Mouse (Mus musculus) kidney, embryonic 16.5 days (tissue): ENCODE data around the gene Ubp1. TPM values are rescaled to one million over a fixed set of nuclear protein-coding genes. Genes with fewer than 3 reads are reported as not detected.

Source experiments
- ATAC-seq: fragments of 200-750 bp; cut with Nextera tagmentation; 2 replicates; pipeline ENCODE4 v1.8.0; 2017; ENCODE audit warnings: moderate TSS enrichment; ENCODE audit not compliant: low FRiP score, low TSS enrichment
- H3K27ac ChIP-seq: fragments of 300-500 bp; sonication (generic); 2 replicates; pipeline ENCODE4 v1.5.1; 2014; ENCODE audit warnings: low read length
- H3K27me3 ChIP-seq: fragments of 300-500 bp; sonication (generic); 2 replicates; pipeline ENCODE4 v1.6.1; 2014; ENCODE audit warnings: low read length, control low read depth, mixed read lengths; ENCODE audit not compliant: insufficient read depth
- H3K36me3 ChIP-seq: fragments of 300-500 bp; sonication (generic); 2 replicates; pipeline ENCODE4 v1.6.1; 2014; ENCODE audit warnings: low read length, control low read depth, mixed read lengths; ENCODE audit not compliant: insufficient read depth
- H3K4me1 ChIP-seq: fragments of 300-500 bp; sonication (generic); 2 replicates; pipeline ENCODE4 v1.6.1; 2014; ENCODE audit warnings: low read length, control low read depth, mixed read lengths; ENCODE audit not compliant: insufficient read depth
- H3K4me2 ChIP-seq: fragments of 300-500 bp; sonication (generic); replicated peaks from 2 replicates; pipeline ENCODE4 v1.6.1; 2014; ENCODE audit warnings: low read depth, low read length
- H3K4me3 ChIP-seq: fragments of 300-500 bp; sonication (generic); 2 replicates; pipeline ENCODE4 v1.5.1; 2014; ENCODE audit warnings: mild to moderate bottlenecking, low read length
- H3K9ac ChIP-seq: fragments of 300-500 bp; sonication (generic); replicated peaks from 2 replicates; pipeline ENCODE4 v1.6.1; 2014; ENCODE audit warnings: low read length
- H3K9me3 ChIP-seq: fragments of 300-500 bp; sonication (generic); 2 replicates; pipeline ENCODE4 v1.6.1; 2016; ENCODE audit warnings: low read length, control low read depth
- WGBS: fragments of 180-500 bp; shearing (Covaris S2); extraction: QIAGEN DNeasy Blood & Tissue Kit; methylation state at CpG from one replicate; pipeline ENCODE4 v1.1.7; 2014; 5-methylcytosine and 5-hydroxymethylcytosine counted together
- polyA plus RNA-seq: library from polyadenylated mRNA; unstranded; fragments of >200 nt; fragmentation: Nextera tagmentation; extraction: Ambion mirVana; gene quantifications from 2 replicates; pipeline ENCODE4 v1.2.1, GENCODE M21; 2015

Ubp1 gene
- polyA plus RNA-seq, 1 experiment from 2014 or later: 35.4 TPM

GRCm38 (mm10) chr9:114006801-114007200, 76.1 kb downstream of the Ubp1 start:
- 60% methylated on average over 9 of the region's 9 CpGs for WGBS
- ATAC-seq: no peak; the same call in 1 of the 2 replicates

GRCm38 (mm10) chr9:114007850-114008350, 77.2 kb downstream of the Ubp1 start:
- no peak overlapping the region for H3K9ac ChIP-seq
- H3K27me3 ChIP-seq: no peaks in the 10 kb centered on the region
- H3K4me3 ChIP-seq: no peak overlapping the region
- no peaks in the 10 kb centered on the region for H3K9me3 ChIP-seq
- H3K4me1 ChIP-seq: no peaks in the 10 kb centered on the region
- H3K27ac ChIP-seq: no peak overlapping the region
- 87% methylated on average over 9 of the region's 9 CpGs for WGBS
- H3K4me2 ChIP-seq: no peak overlapping the region
- no peaks in the 10 kb centered on the region for H3K36me3 ChIP-seq
- no peak for ATAC-seq

More at GRCm38 (mm10) chr9:114006801-114007200, 76.1 kb downstream of the Ubp1 start:
- H3K9ac ChIP-seq: no peak overlapping the region
- no peaks in the 10 kb centered on the region for H3K4me1 ChIP-seq
- H3K4me3 ChIP-seq: no peak overlapping the region
- no peak overlapping the region for H3K27ac ChIP-seq
- no peaks in the 10 kb centered on the region for H3K36me3 ChIP-seq
- H3K4me2 ChIP-seq: no peak overlapping the region
- H3K9me3 ChIP-seq: no peaks in the 10 kb centered on the region
- no peaks in the 10 kb centered on the region for H3K27me3 ChIP-seq

- ATAC-seq: no peak
- Histone ChIP-seq H3K4me2 (no peak overlapping the region), H3K9me3 (no peaks in the 10 kb centered on the region), H3K27me3 (no peaks in the 10 kb centered on the region), H3K4me3 (no peak overlapping the region), H3K36me3 (no peaks in the 10 kb centered on the region), H3K9ac (no peak overlapping the region), H3K4me1 (no peaks in the 10 kb centered on the region), H3K27ac (no peak overlapping the region)
- WGBS: 61% methylated on average over 5 of the region's 5 CpGs
These were observed 78.8 kb downstream of the Ubp1 start for GRCm38 (mm10) chr9:114009526-114009925.

DNA sequence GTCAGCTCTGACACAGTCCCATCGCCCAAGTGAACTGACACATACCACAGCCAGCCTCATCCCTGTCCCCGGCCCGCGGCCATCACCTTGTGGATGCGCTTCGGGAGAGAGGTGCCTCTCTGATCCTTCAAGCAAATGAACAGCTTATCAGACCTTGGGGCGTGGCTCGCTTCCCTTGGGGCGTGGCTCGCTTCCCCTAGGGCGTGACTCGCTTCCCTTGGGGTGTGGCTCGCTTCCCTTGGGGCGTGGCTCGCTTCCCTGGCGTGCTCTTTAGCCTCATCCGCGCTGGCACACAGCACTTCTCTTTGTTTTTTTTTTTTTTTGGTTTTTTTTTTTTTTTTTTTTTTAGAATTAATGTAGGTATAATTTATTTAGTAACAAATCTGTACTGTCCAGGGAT, 80.5 kb downstream of the Ubp1 start:
- no peak overlapping the region for H3K9ac ChIP-seq
- H3K9me3 ChIP-seq: no peaks in the 10 kb centered on the region
- no peaks in the 10 kb centered on the region for H3K36me3 ChIP-seq
- H3K27me3 ChIP-seq: no peaks in the 10 kb centered on the region
- no peaks in the 10 kb centered on the region for H3K4me1 ChIP-seq
- 70% methylated on average over 18 of the region's 18 CpGs for WGBS
- no peak for ATAC-seq
- no peak overlapping the region for H3K4me2 ChIP-seq
- no peak overlapping the region for H3K4me3 ChIP-seq
- no peak overlapping the region for H3K27ac ChIP-seq

DNA sequence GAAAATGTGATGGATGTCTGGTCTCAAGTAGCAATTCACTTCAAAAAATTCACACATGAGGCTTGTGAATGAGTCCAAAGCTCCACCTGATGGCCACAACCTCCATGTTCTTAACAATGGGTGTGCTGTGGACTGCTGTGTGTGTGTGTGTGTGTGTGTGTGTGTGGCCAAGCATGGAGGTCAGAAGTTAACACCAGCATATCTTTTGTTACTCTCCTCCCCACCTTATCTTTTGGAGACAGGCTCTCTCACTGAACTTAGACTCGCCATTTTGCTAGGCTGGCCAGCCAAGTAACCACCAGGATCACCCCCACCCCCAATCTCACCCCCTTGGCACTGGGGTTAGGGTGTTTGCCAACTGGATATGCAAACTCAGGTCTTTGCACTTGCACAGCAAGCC, 83.3 kb downstream of the Ubp1 start:
- Histone ChIP-seq H3K4me1 (no peaks in the 10 kb centered on the region), H3K36me3 (no peaks in the 10 kb centered on the region), H3K4me2 (no peak overlapping the region), H3K4me3 (no peak overlapping the region), H3K27ac (no peak overlapping the region), H3K27me3 (no peaks in the 10 kb centered on the region), H3K9ac (no peak overlapping the region), H3K9me3 (0 out of 2 replicates have a peak, but pooled peaks cover 2% of the 10 kb centered on the region)
- WGBS: 86% methylated on average over 1 of the region's 1 CpGs
- ATAC-seq: no peak

- Histone ChIP-seq H3K36me3 (no peaks in the 10 kb centered on the region), H3K27me3 (no peaks in the 10 kb centered on the region), H3K27ac (no peak overlapping the region), H3K9ac (no peak overlapping the region), H3K4me3 (no peak overlapping the region), H3K4me2 (no peak overlapping the region), H3K9me3 (0 out of 2 replicates have a peak, but pooled peaks cover 2% of the 10 kb centered on the region), H3K4me1 (no peaks in the 10 kb centered on the region)
- 88% methylated on average over 4 of the region's 4 CpGs for WGBS
- no peak for ATAC-seq
These were observed 85.0 kb downstream of the Ubp1 start for GRCm38 (mm10) chr9:114015724-114016123.

- H3K4me1 ChIP-seq: no peaks in the 10 kb centered on the region
- no peak overlapping the region for H3K4me3 ChIP-seq
- 73% methylated on average over 4 of the region's 4 CpGs for WGBS
- H3K36me3 ChIP-seq: no peaks in the 10 kb centered on the region
- H3K27ac ChIP-seq: no peak overlapping the region
- ATAC-seq: no peak
- H3K27me3 ChIP-seq: no peaks in the 10 kb centered on the region
- H3K9ac ChIP-seq: no peak overlapping the region
- no peak overlapping the region for H3K4me2 ChIP-seq
- H3K9me3 ChIP-seq: 0 out of 2 replicates have a peak, but pooled peaks cover 2% of the 10 kb centered on the region
These were observed 85.7 kb downstream of the Ubp1 start for GRCm38 (mm10) chr9:114016402-114016801.

DNA sequence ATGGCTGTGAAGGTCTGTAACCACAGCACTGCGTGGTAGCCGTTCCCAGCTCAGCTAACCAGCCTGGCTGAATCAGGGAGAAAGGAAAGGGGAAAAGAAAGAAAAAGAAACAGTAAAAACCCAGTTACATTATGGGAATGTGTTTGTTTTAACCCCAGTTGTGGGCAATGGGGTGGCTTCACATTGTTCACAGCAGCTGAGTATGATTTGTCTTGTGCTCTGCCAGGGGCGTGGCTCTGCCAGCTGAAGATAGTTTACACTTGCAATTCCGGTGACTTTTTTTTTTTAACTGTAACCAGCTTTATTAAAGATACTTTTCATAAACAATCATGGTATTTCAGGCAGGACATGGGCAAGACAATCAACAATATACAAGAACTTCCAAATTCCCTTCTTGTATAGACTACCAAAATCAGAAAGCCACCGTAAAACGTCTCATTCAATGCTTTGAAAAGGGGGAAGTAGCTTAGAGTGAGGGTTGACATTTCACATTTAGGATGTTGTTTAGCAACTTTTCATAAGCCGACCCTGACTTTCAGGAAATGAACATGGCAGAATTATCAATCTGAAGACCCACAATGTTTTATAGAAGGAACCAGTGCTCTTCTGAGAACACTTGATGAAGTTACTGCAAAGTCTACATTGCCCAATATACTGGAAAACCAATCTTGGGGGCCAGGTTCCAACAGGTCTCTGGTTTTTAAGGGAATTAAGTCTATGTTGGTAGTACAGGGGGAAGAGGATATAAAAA, 88.5 kb downstream of the Ubp1 start:
- 87% methylated on average over 7 of the region's 7 CpGs for WGBS
- no peaks in the 10 kb centered on the region for H3K4me1 ChIP-seq

DNA sequence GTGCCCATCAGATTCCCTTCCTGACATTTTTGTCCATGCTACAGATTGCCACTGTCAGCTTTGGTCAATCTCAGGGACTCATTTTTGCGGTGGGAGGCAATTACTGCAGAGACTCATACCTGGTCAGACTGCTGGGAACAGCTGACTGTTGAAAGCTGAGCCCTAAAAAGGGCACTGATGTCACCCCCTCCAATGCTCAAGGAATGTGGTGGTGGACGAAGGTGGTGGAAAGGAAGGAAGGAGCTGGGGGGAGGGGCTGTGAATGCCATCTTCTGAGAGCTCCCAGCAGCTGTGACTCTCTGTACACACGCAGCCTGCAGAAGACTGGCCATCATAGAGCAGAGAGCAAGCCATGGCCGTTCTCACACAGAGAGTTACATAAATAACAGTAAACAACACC, 91.4 kb downstream of the Ubp1 start:
- H3K27me3 ChIP-seq: no peaks in the 10 kb centered on the region
- H3K27ac ChIP-seq: no peak overlapping the region
- ATAC-seq: no peak
- no peak overlapping the region for H3K4me2 ChIP-seq
- H3K36me3 ChIP-seq: no peaks in the 10 kb centered on the region
- 0 out of 2 replicates have a peak, but pooled peaks cover 2% of the 10 kb centered on the region for H3K9me3 ChIP-seq
- 46% methylated on average over 4 of the region's 4 CpGs for WGBS
- H3K9ac ChIP-seq: no peak overlapping the region
- no peak overlapping the region for H3K4me3 ChIP-seq
- H3K4me1 ChIP-seq: peaks cover 7% of the 10 kb centered on the region; the same call in 1 of the 2 replicates

More for the DNA sequence above, 88.5 kb downstream of the Ubp1 start:
- no peak overlapping the region for H3K4me2 ChIP-seq
- H3K9me3 ChIP-seq: 0 out of 2 replicates have a peak, but pooled peaks cover 2% of the 10 kb centered on the region
- no peak overlapping the region for H3K27ac ChIP-seq
- H3K4me3 ChIP-seq: no peak overlapping the region
- ATAC-seq: no peak
- no peaks in the 10 kb centered on the region for H3K27me3 ChIP-seq
- no peaks in the 10 kb centered on the region for H3K36me3 ChIP-seq
- H3K9ac ChIP-seq: no peak overlapping the region

DNA sequence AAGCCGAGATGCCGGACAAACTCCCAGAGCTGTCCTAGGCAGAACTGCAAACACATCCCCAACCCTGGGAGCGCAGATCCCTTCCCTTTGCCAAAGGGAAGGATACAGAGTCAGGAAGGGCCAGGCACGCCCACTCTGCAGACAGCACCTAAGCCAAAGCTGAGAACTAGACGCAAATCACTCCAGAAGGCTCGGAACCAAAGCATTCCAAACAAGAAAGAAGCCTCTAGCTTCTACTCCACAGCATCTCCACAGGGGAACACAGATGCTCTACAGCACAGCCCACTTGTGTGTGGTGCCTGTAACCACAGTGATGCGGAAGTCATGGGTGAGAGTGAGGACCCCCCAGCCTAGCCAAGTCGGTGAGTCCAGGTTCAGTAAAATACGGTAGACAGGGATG, 94.4 kb downstream of the Ubp1 start:
- Histone ChIP-seq H3K9me3 (no peaks in the 10 kb centered on the region), H3K4me3 (no peak overlapping the region), H3K27ac (no peak overlapping the region), H3K4me2 (no peak overlapping the region), H3K9ac (no peak overlapping the region), H3K4me1 (peaks cover 7% of the 10 kb centered on the region; the same call in 1 of the 2 replicates), H3K27me3 (no peaks in the 10 kb centered on the region), H3K36me3 (no peaks in the 10 kb centered on the region)
- 28% methylated on average over 9 of the region's 9 CpGs for WGBS
- no peak for ATAC-seq
